Mouse (Mus musculus): ENCODE measurements around the gene Esrra. TPM values are rescaled to one million over a fixed set of nuclear protein-coding genes. Genes with fewer than 3 reads are reported as not detected.

The Esrra gene
- polyA plus RNA-seq, 1 experiment, result 13.6 TPM

- TF ChIP-seq POLR2A (IDR thresholded peaks at IDR 0.05; ENCODE audit: insufficient read depth, low read length), result no peak
- TF ChIP-seq CTCF (IDR thresholded peaks at IDR 0.05; ENCODE audit: low read depth, low read length), result no peak
- TF ChIP-seq EP300 (IDR thresholded peaks at IDR 0.05; ENCODE audit: insufficient read depth, low read depth, low read length), result no peak
- Histone ChIP-seq H3K27ac (ENCODE audit: insufficient read depth, low read length) (no peak overlapping the region), H3K9ac (ENCODE audit: low read depth, poor library complexity, severe bottlenecking) (no peak overlapping the region), H3K9me3 (replicated peaks; ENCODE audit: control insufficient read depth, insufficient read depth, low read length, poor library complexity, severe bottlenecking) (no peaks in the 10 kb centered on the region), H3K36me3 (ENCODE audit: control insufficient read depth, insufficient read depth, low read length, poor library complexity, severe bottlenecking) (peaks cover 14% of the 10 kb centered on the region; the same call in 1 of the 2 replicates), H3K27me3 (ENCODE audit: control insufficient read depth, insufficient read depth, low read length, poor library complexity, severe bottlenecking) (no peaks in the 10 kb centered on the region), H3K4me1 (ENCODE audit: control insufficient read depth, insufficient read depth, low read length) (no peaks in the 10 kb centered on the region), H3K4me3 (ENCODE audit: low read depth, low read length) (no peak overlapping the region)
Measured at GRCm38 (mm10) chr19:6907811-6908540, 13.6 kb downstream of the Esrra start.

GRCm38 (mm10) chr19:6907094-6907493 is 14.5 kb downstream of the Esrra start:
- H3K27me3 ChIP-seq (ENCODE audit: control insufficient read depth, insufficient read depth, low read length, poor library complexity, severe bottlenecking), result no peaks in the 10 kb centered on the region
- H3K27ac ChIP-seq (ENCODE audit: insufficient read depth, low read length), result no peak overlapping the region
- H3K9ac ChIP-seq (ENCODE audit: low read depth, poor library complexity, severe bottlenecking), result no peak overlapping the region
- peaks cover 10% of the 10 kb centered on the region; the same call in 1 of the 2 replicates for H3K36me3 ChIP-seq (ENCODE audit: control insufficient read depth, insufficient read depth, low read length, poor library complexity, severe bottlenecking)
- no peak overlapping the region for H3K4me3 ChIP-seq (ENCODE audit: low read depth, low read length)
- no peaks in the 10 kb centered on the region for H3K9me3 ChIP-seq (replicated peaks; ENCODE audit: control insufficient read depth, insufficient read depth, low read length, poor library complexity, severe bottlenecking)
- no peaks in the 10 kb centered on the region for H3K4me1 ChIP-seq (ENCODE audit: control insufficient read depth, insufficient read depth, low read length)
- no peak for TF ChIP-seq CTCF (IDR thresholded peaks at IDR 0.05; ENCODE audit: low read depth, low read length)
- no peak for TF ChIP-seq EP300 (IDR thresholded peaks at IDR 0.05; ENCODE audit: insufficient read depth, low read depth, low read length)
- no peak for TF ChIP-seq POLR2A (IDR thresholded peaks at IDR 0.05; ENCODE audit: insufficient read depth, low read length)

- no peak overlapping the region for H3K27ac ChIP-seq (ENCODE audit: insufficient read depth, low read length)
- no peak overlapping the region for H3K9ac ChIP-seq (ENCODE audit: low read depth, poor library complexity, severe bottlenecking)
- H3K36me3 ChIP-seq (ENCODE audit: control insufficient read depth, insufficient read depth, low read length, poor library complexity, severe bottlenecking), result peaks cover 7% of the 10 kb centered on the region; the same call in 1 of the 2 replicates
- H3K27me3 ChIP-seq (ENCODE audit: control insufficient read depth, insufficient read depth, low read length, poor library complexity, severe bottlenecking), result no peaks in the 10 kb centered on the region
- no peak overlapping the region for H3K4me3 ChIP-seq (ENCODE audit: low read depth, low read length)
- H3K9me3 ChIP-seq (replicated peaks; ENCODE audit: control insufficient read depth, insufficient read depth, low read length, poor library complexity, severe bottlenecking), result no peaks in the 10 kb centered on the region
- TF ChIP-seq EP300 (IDR thresholded peaks at IDR 0.05; ENCODE audit: insufficient read depth, low read depth, low read length), result no peak
- TF ChIP-seq CTCF (IDR thresholded peaks at IDR 0.05; ENCODE audit: low read depth, low read length), result no peak
- no peak for TF ChIP-seq POLR2A (IDR thresholded peaks at IDR 0.05; ENCODE audit: insufficient read depth, low read length)
- H3K4me1 ChIP-seq (ENCODE audit: control insufficient read depth, insufficient read depth, low read length), result no peaks in the 10 kb centered on the region
Measured at GRCm38 (mm10) chr19:6906199-6906598, 15.4 kb downstream of the Esrra start.

- H3K36me3 ChIP-seq (ENCODE audit: control insufficient read depth, insufficient read depth, low read length, poor library complexity, severe bottlenecking), result peaks cover 7% of the 10 kb centered on the region; the same call in 1 of the 2 replicates
- H3K9me3 ChIP-seq (replicated peaks; ENCODE audit: control insufficient read depth, insufficient read depth, low read length, poor library complexity, severe bottlenecking), result no peaks in the 10 kb centered on the region
- no peaks in the 10 kb centered on the region for H3K4me1 ChIP-seq (ENCODE audit: control insufficient read depth, insufficient read depth, low read length)
- no peak overlapping the region for H3K27ac ChIP-seq (ENCODE audit: insufficient read depth, low read length)
- H3K27me3 ChIP-seq (ENCODE audit: control insufficient read depth, insufficient read depth, low read length, poor library complexity, severe bottlenecking), result no peaks in the 10 kb centered on the region
- no peak overlapping the region for H3K9ac ChIP-seq (ENCODE audit: low read depth, poor library complexity, severe bottlenecking)
- no peak for TF ChIP-seq EP300 (IDR thresholded peaks at IDR 0.05; ENCODE audit: insufficient read depth, low read depth, low read length)
- TF ChIP-seq CTCF (IDR thresholded peaks at IDR 0.05; ENCODE audit: low read depth, low read length), result no peak
- no peak for TF ChIP-seq POLR2A (IDR thresholded peaks at IDR 0.05; ENCODE audit: insufficient read depth, low read length)
- H3K4me3 ChIP-seq (ENCODE audit: low read depth, low read length), result no peak overlapping the region
Measured at GRCm38 (mm10) chr19:6905498-6906159, 16.0 kb downstream of the Esrra start.

GRCm38 (mm10) chr19:6904846-6905245 is 16.8 kb downstream of the Esrra start:
- H3K27ac ChIP-seq (ENCODE audit: insufficient read depth, low read length), result no peak overlapping the region
- TF ChIP-seq CTCF (IDR thresholded peaks at IDR 0.05; ENCODE audit: low read depth, low read length), result no peak
- TF ChIP-seq EP300 (IDR thresholded peaks at IDR 0.05; ENCODE audit: insufficient read depth, low read depth, low read length), result no peak
- no peak for TF ChIP-seq POLR2A (IDR thresholded peaks at IDR 0.05; ENCODE audit: insufficient read depth, low read length)
- H3K36me3 ChIP-seq (ENCODE audit: control insufficient read depth, insufficient read depth, low read length, poor library complexity, severe bottlenecking), result peaks cover 7% of the 10 kb centered on the region; the same call in 1 of the 2 replicates
- no peaks in the 10 kb centered on the region for H3K4me1 ChIP-seq (ENCODE audit: control insufficient read depth, insufficient read depth, low read length)
- H3K4me3 ChIP-seq (ENCODE audit: low read depth, low read length), result no peak overlapping the region
- H3K9ac ChIP-seq (ENCODE audit: low read depth, poor library complexity, severe bottlenecking), result no peak overlapping the region
- H3K27me3 ChIP-seq (ENCODE audit: control insufficient read depth, insufficient read depth, low read length, poor library complexity, severe bottlenecking), result no peaks in the 10 kb centered on the region
- 0 out of 2 replicates have a peak, but pooled peaks cover 2% of the 10 kb centered on the region for H3K9me3 ChIP-seq (replicated peaks; ENCODE audit: control insufficient read depth, insufficient read depth, low read length, poor library complexity, severe bottlenecking)

- Histone ChIP-seq H3K9me3 (replicated peaks; ENCODE audit: control insufficient read depth, insufficient read depth, low read length, poor library complexity, severe bottlenecking) (0 out of 2 replicates have a peak, but pooled peaks cover 6% of the 10 kb centered on the region), H3K4me1 (ENCODE audit: control insufficient read depth, insufficient read depth, low read length) (no peaks in the 10 kb centered on the region), H3K27ac (ENCODE audit: insufficient read depth, low read length) (no peak overlapping the region), H3K4me3 (ENCODE audit: low read depth, low read length) (no peak overlapping the region), H3K9ac (ENCODE audit: low read depth, poor library complexity, severe bottlenecking) (no peak overlapping the region), H3K27me3 (ENCODE audit: control insufficient read depth, insufficient read depth, low read length, poor library complexity, severe bottlenecking) (no peaks in the 10 kb centered on the region), H3K36me3 (ENCODE audit: control insufficient read depth, insufficient read depth, low read length, poor library complexity, severe bottlenecking) (peaks cover 7% of the 10 kb centered on the region; the same call in 1 of the 2 replicates)
- no peak for TF ChIP-seq POLR2A (IDR thresholded peaks at IDR 0.05; ENCODE audit: insufficient read depth, low read length)
- no peak for TF ChIP-seq EP300 (IDR thresholded peaks at IDR 0.05; ENCODE audit: insufficient read depth, low read depth, low read length)
- TF ChIP-seq CTCF (IDR thresholded peaks at IDR 0.05; ENCODE audit: low read depth, low read length), result no peak
Measured at GRCm38 (mm10) chr19:6903031-6903430, 18.6 kb downstream of the Esrra start.
